Mouse (Mus musculus) regulatory T cell (primary cell): ENCODE data around the gene Ccdc92b.

ENCODE experiments used
- in situ Hi-C: fragments of 300-600 bp; cut with MboI, MseI; formaldehyde crosslinking; loops from one replicate; pipeline ENCODE4 v1.15.1; 2025; ENCODE audit warnings: high pct_unique_total_duplicates

Ccdc92b gene

DNA sequence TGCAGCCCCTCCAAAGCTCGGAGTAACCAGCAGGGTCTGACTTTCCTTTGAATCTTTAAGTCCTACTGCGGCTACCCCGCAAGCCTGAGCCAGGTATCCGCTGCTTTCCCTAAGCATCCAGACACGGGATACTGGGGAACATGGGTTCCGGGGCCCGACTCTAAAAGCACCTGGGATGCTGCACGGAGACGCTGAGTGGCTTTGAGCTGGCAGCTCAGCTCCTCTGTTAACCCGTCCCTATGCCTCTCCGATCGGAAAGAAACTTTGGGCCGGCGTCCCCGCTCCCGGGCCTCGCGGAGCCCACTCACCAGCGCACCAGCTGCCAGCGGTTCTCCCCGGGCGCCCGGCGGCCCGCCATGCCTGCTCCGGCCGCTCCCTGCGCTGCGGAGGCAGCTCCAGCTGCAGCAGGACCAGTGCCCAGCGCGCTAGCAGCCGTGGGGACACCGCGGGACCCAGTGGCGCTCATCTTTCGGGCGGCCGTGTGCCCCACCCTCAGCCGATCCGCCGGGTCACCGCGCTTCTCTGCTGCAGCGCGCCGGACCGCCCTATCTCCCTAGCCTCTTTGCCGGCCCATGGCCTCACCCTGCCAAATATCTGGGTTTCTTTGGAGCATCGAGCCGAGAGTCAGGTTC is 8.7 kb upstream of the Ccdc92b start, which contains the start of gene Rap1gap2:
TSS of gene Rap1gap2 (minus strand) at position 371 of the 632 bp plus-strand sequence.
- in situ Hi-C loops: no loop called here

DNA sequence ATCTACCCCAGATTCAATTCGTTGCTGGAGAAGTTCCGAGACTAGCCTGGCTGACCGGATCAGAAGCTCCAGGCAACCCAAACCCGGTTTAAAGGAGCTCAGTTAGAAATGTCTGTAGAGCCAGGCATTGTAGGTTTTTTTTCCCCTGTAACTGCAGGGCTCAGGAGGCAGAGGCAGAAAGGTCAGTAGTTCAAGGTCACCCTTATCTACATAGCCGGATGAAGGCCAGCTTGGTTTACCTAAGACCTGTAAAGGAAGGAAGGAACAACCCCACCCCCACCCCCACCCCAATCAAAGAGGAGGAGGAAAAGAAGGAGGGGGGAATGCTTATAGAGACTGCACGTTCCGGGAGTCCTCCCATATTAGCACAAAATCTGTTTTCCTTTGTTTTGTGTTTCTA is 8.0 kb upstream of the Ccdc92b start:
- in situ Hi-C loops: no loop called here

DNA sequence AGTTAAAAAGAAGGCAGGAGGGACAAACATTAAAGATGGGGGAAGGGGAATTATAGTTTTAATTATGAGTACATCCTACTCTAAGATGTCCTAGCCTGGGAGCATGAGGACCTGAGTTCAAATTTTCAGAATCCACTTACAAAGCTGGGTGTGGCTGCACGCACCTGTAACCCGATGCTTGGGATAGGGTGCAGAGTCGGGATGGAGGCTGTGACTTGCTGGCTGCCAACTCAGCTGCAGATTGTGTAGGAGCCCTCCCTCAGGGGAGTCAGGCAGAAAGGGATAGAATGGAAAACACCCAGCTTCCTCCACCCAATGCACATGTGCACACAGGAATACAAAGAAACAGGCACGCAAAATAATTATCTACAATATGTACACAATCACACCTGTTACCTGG is 6.0 kb upstream of the Ccdc92b start:
- in situ Hi-C loops: no loop called here

DNA sequence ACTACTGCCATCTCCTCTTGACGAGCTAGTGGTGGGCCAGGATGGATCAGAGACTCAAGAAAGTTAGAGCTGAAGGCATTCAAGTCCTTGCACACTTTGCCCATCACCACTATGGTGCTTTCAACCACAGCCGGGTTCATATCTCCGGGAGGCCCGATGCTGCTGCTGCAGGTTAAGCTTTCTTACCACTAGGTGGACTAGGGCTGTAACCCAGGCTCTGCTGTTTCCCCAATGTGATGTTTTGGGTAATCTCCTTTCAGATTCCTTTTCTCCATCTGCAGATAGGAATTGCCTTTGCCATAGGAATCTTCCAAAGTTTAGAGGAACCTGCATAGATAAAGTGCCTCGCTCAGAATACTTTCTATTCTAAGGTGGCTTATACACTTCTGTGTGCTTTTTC is 3.8 kb upstream of the Ccdc92b start:
- in situ Hi-C loops: no loop called here

DNA sequence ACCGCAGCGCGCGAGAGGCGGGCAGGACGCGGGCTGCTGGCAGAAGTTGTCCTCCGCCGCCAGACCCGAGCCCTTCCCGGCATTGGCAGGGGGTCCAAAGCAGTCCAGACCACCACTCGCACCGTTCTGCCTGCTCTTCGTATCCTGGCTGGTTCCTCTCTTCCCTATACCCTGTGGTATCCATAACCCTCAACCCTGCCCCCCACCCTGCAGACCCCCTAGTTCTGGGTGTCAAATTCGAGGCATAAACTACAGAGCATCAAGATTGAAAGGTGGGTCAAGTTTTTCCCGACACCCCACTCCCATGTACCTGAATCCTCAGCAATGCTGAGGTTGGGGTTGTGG is 523 bp downstream of the Ccdc92b start:
- in situ Hi-C loops: no loop called here

DNA sequence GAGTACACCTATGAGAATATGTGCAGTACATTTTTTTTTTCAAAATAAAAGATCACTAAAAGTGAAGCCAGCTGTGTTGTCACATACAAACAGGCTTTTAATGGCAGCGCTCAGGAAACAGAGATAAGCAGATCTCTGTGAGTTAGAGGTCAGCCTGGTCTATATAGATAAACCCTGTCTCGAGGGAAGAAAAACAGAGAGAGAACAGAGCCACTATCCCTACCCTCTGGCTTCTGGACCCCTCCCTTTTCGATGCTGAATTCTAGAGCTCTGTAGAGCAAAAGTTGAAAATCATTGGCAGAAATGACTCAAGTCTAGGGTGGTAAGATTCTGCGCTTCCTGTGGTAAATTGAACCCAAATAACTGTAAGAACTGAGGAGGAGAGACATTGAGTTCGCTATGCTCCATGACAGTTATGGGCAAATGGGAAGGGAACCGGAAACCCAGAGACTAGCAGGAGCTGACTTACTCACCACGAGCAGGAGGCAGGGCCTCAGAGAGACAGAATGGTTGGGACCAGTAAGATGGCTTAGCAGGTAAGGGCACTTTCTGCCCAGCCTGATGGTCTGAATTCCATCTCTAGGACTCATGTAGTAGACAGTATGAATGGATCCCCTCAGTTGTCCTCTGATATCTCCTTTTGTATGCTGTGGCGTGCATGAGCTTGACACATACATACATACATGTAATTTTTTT is 2.7 kb downstream of the Ccdc92b start:
- in situ Hi-C loops: no loop called here

DNA sequence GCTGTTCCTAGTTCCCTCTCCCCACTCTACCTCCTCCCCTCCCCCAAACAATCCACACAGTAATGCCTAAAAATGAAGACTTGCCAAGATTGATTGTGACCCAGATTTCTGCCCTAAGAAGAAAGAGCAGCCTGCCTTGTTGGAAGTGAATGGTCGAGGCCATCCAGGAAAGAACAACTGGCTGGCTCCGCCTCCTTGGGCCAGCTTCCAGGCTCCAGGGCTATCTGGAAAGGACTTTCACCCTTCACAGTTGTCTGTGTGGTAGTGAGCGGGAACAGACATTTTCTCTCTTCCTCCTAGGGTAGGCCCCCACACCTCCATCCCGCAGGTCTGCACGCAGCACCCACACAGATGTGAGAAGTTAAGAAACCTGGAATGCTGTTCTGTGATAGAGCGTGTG is 4.3 kb downstream of the Ccdc92b start:
- in situ Hi-C loops: no loop called here

DNA sequence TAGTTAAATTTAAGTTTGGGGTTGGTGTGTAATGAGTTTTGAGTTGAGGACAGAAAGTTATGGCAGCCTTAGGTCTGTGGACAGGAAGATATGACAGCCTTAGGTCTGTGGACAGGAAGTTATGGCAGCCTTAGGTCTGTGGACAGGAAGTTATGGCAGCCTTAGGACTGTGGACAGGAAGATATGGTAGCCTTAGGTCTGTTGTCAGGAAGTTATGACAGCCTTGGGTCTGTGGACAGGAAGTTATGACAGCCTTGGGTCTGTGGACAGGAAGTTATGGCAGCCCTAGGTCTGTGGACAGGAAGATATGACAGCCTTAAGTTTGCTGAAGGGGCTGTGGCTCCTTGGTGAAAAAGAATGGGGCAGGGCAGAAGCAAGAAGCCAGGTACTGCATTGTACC is 5.9 kb downstream of the Ccdc92b start:
- in situ Hi-C loops: no loop called here

DNA sequence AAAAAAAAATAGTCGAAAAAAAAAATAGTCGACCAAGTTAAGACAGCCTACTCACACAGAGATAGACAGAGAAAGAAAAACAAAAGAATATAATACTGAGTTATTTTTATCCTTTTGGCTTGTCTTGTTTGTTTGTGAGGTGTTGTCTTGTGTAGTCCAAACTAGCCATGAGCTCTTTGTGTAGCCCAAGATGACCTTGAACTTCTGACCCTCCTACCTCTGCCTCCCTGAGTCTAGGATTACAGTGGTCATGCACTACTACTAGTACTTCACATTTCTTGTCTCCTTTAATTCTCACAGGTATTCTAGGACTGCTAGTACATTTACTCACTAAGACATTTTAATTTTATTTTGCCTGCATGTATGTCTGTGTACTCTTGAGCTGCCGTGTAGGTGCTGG is 8.1 kb downstream of the Ccdc92b start:
- in situ Hi-C loops: no loop called here

DNA sequence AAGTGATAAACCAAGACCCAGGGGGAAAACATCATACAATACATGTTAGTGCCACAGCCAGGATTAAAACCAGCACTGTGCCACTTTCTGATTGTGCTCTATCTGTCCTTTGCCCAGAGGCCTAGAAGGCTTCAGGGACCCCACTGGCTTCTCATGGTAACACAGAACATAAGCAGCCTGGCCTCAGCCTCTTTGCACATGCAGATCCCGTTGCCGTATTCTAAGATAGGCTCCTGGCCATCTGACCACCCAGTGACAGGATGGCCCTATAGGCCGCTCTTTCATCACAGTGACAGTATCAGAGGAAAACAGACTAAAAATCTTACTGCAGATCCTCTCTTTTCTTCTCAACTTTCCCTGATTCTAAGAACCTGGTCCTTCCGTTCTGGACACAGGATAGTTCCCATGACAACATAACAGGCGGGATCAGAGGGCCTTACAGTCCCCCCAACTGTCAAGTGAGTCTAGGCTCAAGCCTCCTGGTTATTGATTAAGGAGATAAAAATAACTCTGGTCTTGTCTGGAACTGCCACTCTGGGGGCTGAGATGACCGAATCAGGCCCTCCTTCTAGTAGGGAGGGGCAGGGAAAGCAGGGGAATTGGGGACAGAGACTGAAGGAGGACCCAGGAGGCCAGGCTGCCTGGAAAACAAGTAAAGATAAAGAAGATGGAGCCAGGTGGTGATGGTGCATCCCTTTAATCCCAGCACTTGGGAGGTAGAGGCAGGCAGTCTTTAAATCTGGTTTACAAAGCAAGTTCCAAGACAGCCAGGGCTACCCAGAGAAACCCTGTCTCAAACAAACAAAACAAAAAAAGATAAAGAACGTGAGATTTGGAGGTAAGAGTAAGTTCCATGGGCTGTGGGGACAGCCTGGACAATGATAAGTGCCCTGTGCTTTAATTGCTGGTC is 12.7 kb downstream of the Ccdc92b start:
- in situ Hi-C loops: no loop called here

DNA sequence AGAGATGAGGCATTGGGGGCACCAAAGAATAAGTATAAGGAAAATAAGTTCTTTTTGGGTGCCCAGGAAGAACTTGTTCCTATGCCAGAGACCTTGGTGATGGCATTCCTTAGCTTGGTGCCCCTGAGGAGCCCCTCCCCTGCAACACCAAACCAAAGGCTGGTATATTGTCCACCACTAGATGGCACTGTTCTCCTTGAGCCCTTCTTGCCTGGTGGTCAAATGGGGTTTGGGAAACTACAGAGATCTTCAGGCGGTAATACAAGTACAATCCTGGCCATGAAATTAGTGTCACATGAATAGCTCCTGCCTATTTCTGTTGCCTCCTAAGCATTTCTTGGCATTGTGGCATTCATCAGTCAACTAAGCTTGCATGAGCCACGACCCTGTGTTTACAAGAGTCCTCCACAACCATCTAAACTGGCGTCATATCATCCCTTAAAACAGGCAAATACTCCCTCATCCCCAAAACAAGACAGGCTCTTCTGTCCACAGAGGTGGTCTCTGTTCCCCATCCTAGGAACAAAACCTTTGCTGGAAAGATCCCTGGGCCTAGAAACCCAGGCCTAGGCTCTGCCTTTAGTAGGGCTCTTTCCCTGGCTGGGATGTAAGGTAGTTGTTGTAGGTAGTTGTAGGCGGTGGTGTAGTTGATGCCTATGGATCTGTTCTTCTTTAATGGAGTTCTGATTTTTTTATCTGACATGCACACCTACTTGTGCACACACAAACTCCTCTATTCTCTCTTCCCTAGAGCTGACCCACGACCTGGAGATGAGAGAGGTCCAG is 15.3 kb downstream of the Ccdc92b start:
- in situ Hi-C loops: no loop called here

DNA sequence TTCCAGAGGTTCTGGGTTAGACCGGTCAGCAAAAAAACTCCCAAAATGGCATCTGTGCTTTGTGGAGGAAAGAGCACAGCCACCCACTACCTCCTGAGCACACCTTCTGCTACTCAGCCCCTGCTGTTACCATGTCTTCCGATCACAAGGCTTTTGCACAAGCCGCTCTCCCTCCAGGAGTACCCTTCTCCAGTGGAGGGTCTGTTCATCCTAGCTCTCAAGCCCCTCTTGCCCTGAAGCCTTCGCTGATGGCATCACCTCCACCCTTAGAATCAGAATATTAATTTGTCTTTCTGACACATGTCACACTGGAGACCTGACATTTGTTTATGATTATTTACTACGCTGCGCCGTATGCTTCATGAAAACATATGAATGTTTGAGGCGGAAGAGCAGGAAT is 18.1 kb downstream of the Ccdc92b start:
- in situ Hi-C loops: no loop called here

DNA sequence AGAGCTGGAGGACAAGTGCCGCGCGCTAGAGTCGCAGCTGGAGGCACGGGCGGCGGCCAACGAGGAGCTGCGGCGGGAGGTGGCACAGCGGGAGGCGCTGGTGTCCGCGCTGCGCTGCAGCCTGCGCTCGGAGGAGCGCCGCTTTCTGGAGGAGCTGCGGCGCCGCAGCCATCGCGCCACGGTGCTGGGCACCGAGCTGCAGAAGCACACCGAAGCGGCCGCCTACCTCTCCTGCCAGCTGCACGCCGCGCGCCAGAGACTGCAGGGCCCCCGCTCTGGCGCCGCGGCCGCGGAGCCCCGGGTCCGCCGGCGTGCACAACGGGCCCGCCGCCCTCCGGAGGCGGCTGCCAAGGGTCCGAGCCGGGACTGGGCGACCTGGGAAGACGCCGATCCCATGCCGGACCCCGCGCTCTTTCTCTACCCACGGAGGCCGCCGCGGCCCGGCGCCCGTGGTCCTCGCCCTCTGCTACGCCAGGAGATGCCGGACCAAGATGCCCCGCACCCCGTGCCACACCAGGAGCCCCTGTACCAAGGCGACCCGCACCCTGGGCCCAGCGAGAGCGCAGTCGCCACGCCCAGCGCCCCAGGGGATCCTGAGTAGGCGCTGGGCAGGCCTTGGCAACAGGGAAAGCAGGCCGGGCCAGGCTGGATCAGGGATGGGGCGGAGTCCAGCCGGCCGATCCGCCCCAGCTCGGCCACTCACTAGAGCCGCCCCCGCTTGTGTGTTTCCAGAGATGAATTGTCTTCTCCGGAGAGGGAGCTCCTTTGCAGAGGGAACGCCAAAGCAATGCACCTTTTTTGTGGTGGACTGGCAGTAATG is 18.8 kb downstream of the Ccdc92b start:
- in situ Hi-C loops: no loop called here

DNA sequence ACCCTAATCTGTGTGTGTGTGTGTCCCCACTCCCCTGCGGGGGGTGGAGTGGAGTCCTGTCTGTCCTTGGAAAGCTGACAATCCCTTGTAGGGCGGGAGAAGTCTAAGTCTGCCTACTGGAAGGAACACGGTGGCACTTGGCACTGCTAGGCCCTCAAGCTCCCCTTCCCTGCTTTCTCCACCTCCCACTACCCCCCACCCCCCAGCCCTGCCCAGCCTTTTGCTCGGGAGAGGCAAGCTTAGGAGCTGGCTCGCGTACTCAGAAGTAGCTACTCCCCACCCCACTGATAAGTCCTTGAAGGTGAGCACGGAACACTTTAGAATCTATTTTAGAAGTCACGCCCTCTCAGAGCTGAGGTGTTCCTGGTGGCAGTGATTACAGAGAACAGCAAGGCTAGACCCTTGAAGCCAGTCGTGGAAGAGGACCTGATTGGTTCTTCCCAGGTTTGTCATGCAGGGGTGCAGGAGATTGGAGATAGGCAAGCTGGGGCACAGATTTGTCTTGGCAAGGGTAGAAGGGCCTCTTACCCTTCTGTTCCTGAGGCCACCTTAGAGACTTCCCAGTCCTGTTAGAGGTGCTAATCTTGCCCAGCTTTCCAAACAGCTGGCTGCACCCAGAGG is 19.5 kb downstream of the Ccdc92b start:
- in situ Hi-C loops: no loop called here

DNA sequence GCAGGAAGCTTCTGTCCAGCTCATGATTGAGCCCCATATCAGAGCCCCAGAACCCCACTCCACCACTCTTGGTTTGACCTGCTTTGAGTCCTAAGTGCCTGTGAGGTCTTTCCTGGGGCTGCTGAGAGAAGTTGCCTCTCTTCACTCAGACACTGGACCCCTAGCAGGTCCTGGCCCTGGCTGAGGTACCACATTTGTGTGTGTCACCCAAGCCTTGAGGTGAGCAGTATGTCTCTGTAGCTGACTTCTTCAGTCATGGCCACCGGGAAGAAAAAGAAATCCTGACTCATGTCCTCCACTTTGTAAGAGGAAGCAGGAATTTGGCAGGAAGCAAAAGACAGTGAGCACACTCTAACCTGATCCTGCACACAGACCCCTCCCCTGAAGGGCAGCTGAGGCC is 20.2 kb downstream of the Ccdc92b start:
- in situ Hi-C loops: no loop called here

DNA sequence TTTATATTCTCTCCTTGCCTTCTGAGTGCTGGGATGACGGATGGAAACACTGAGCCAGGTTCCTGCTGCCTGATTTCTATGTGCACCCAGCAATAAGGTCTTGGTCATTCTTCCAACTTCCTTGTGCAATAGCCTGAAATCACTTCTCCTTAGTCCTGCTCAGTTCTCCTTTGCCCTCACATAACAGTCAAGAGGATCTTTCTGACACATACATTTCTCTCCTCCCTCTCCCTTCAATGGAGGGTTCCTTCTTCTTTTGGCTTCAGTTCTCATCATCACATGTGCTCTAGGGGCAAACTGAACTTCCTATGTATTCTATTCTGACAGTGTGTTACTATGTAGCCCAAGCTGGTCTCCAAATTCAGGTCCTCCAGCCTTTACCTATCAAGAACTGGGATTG is 28.6 kb downstream of the Ccdc92b start:
- in situ Hi-C loops: no loop called here

DNA sequence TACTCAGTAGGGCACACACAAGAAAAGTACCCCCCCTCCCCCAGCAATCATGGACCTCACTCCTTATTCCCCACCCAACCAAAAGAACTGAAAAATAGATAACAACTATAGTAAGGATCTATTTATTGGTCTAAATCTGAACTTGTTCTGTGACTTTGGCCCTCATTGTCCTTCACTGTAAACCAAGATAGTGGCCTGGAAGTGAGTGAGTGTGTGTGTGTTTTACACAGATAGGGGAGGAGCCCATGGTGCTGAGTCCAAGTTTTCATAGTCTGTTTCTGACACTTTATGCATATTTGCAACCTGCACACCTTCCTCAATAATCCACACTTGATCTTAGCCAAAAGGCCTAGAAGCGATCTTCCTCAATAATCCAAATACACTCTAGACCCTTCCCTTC is 29.3 kb downstream of the Ccdc92b start:
- in situ Hi-C loops: no loop called here

DNA sequence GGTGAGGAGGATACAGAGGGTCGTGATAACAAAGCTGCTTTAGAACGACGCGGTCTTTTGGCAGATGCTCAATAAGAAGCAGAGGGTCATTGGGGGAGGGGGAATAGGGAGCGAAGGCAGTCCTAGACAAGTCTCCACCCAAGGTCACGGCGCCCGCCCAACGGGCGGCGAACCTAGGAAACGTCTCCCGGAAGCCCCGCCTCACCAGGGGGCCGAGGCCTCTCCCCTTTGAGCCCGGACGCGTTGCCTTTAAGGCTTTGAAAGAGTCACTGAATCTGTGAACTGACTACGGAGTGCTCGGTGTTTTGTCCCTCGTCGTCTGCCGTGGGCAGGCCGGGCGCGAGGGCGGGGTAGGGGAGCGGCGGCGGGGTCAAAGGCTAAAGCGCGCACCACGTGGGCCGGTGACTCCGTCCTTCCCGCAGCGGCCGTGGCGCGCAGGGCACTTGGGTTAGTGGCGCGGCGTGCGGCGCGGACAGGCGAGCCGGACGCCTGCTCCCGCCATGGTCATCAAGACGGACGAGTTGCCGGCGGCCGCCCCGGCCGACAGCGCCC is 29.8 kb downstream of the Ccdc92b start, which contains the start of gene Cluh:
TSS of gene Cluh (plus strand) at position 401 of the 552 bp plus-strand sequence.
- in situ Hi-C loops: no loop called here

DNA sequence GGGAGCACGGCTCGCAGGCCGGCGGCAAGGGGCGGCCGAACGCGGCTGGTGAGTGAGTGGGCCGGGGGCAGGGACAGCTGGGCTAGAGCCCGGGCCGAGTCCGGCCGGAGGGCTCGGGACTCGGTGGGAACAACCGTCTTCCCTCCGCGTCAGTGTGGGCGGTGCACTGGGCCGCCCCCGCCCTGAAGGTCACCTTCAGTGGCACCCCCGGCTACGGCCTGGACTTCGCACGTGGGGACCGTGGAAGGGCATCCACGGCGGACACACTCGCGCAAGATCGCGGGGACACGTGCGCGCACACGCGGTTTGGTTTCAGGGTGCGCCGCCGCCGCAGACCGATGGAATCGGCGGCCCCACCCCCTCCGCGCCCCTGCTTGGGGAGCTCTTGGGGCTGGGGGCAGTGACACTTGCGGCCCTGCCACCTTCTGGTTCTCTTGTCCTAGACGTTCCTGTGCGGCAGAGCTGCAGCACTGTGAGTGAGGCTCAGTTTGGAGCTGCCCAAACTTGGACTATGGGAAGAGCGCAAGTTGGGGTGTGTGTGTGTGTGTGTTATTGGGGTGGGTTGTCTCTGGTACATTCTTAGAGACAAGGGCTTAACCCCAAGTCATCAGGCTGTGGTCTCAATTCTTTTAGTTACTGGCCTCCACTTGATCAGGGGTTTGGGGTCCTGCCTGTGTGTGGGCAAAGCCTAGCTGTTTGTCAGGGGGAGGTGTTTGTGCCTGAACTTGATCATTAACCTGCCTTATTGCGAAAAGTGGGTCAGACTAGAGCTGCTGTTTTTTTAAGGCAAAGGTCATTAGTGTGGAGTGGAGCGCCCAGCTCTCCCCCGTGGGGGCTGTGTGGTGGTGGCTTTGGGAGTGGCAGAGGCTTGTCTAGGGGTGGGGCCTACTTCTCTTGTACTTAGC is 30.5 kb downstream of the Ccdc92b start:
- in situ Hi-C loops: no loop called here
